Mouse (Mus musculus) heart, postnatal 0 days (tissue): Measurements from ENCODE around the gene Idua.

Experiments used
- CTCF ChIP-seq: IDR thresholded peaks from 2 replicates; pipeline ENCODE4 v1.5.1; 2016; ENCODE audit warnings: antibody characterized with exemption, control low read depth, low read depth
- EP300 ChIP-seq: IDR thresholded peaks from 2 replicates; pipeline ENCODE4 v1.6.1; 2016; ENCODE audit warnings: antibody characterized with exemption, low read depth

DNA sequence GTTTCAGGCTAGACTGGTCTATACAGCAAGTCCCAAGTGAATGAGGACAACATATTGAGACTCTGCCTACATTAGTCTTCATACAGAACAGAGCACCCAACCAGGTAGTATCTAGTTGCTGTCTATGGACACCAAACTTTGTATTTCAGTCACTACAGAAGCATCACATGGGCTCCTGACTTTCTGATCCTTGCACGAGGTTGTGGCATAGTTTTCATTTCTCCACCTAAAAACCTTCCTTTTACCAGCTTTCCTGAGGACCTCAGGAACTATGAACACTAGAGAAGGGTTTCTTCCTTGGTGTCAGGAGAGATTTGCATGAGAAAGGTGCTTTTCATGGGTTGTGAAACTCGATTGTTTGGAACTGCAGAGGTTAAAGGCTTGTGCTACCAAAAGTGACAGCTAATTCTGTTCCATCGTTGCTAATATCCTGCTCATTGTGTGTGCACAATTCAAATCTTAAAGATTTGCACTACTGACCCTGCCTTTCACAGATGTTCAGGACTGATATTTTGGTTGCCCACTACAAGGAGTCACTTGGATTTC, 8.3 kb downstream of the Idua start:
- no peak for TF ChIP-seq CTCF
- TF ChIP-seq EP300 = no peak
